Comparison of ENCODE assay signal across 15 mouse cellular contexts in the genomic region with DNA sequence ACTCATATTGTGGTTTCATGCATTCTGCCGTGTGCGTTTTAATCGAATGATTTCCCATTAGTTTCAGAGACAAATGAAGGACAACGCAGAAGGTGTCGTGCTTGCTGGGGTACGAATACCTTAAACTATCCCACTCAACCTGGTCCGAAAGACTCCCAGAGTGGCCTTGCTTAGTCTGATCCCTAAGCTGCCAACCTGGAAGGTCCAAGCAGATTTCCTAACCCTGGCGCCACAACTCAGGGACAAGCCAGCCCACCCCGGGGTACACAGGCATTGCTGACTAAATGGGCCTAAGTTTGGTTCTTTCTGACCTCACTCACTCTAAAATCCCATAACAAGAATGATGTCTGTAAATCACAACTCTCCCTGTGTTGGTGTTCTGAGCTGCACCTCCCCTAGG.
"Had no signal": no experiment of that assay in that cellular context is flagged by ENCODE, and none has a peak within 500 bp of the region (broad histone marks: within the 10 kb centered on the region; RNA-seq: fewer than 3 reads in every experiment).

No protein-coding gene starts in this region.

- H3K27me3 ChIP-seq: lung, embryonic 15.5 days; megakaryocyte, embryonic 14.5 days; midbrain, embryonic 13.5 days; midbrain, embryonic 15.5 days; neural tube, embryonic 12.5 days had no signal

- DNase-seq: lung, adult 2 months; lung, postnatal 14 days; lung, postnatal 36 days; right cerebral cortex, postnatal 14 days; thymus, adult 18-20 months; thymus, postnatal 14 days; thymus, postnatal 36 days had no signal

- H3K9ac ChIP-seq: lung, embryonic 15.5 days; midbrain, embryonic 13.5 days; midbrain, embryonic 15.5 days; neural tube, embryonic 12.5 days had no signal

- H3K4me2 ChIP-seq: lung, embryonic 15.5 days; midbrain, embryonic 11.5 days; midbrain, embryonic 13.5 days; midbrain, embryonic 15.5 days; neural tube, embryonic 12.5 days had no signal

- H3K27ac ChIP-seq: lung, embryonic 15.5 days; macrophage; midbrain, embryonic 13.5 days; midbrain, embryonic 15.5 days; neural tube, embryonic 12.5 days had no signal

- H3K9me3 ChIP-seq: lung, embryonic 15.5 days; midbrain, embryonic 13.5 days; midbrain, embryonic 15.5 days; neural tube, embryonic 12.5 days had no signal

- H3K36me3 ChIP-seq: lung, embryonic 15.5 days; midbrain, embryonic 13.5 days; midbrain, embryonic 15.5 days; neural tube, embryonic 12.5 days had no signal

- ATAC-seq: lung, postnatal 0 days; midbrain, embryonic 15.5 days had no signal

- H3K4me1 ChIP-seq: lung, embryonic 15.5 days; megakaryocyte, embryonic 14.5 days had no signal

- H3K4me3 ChIP-seq: lung, embryonic 15.5 days; megakaryocyte, embryonic 14.5 days; midbrain, embryonic 13.5 days; midbrain, embryonic 15.5 days; neural tube, embryonic 12.5 days had no signal
